In the genomic region with DNA sequence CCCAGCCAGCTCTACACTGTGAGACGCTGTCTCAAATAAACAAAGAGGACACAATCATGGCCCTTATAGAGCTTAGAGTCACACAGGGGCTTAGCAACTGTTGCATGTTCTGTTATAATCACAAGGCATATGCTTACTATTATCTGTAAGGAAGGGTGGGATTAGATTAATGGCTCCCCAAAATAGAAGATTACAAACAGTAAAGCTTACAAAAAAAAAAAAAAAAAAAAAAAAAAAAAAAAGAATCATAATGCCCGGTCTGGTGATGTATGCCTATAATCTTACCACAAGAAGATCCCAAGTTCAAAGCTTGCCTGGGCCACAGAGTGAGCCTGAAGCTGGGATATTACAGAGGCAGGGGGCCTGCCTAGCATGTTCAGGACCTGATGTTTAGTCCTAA, we compare ENCODE assay signal across 14 mouse cellular contexts. TPM values are rescaled to one million over a fixed set of nuclear protein-coding genes. Genes with fewer than 3 reads are reported as not detected.
DNase-seq lines count a peak whose midpoint lies in the region; ATAC-seq lines count a peak whose summit lies in the region.
"Had no signal": no experiment of that assay in that cellular context is flagged by ENCODE, and none has a peak within 500 bp of the region (broad histone marks: within the 10 kb centered on the region; RNA-seq: fewer than 3 reads in every experiment).

No protein-coding gene starts in this region.

- no peak overlapping the region for H3K4me3 ChIP-seq in heart, embryonic 14.5 days (ENCODE audit: control insufficient read depth in 1 of 2, insufficient read depth in 1 of 2, low read depth in 1 of 2, low read length in 2 of 2)
- H3K4me3 ChIP-seq in liver, embryonic 15.5 days (replicated peaks): no peak overlapping the region
- no peak overlapping the region for H3K4me3 ChIP-seq in liver, embryonic 12.5 days
- no peak overlapping the region for H3K4me3 ChIP-seq in brown adipose tissue, adult 24 weeks (ENCODE audit: insufficient read depth, low read depth, low read length)
- no peak overlapping the region for H3K4me3 ChIP-seq in neural tube, embryonic 14.5 days (ENCODE audit: low read depth, low read length)

- H3K4me2 ChIP-seq in heart, embryonic 14.5 days (ENCODE audit: low read length): no peak overlapping the region
- no peak overlapping the region for H3K4me2 ChIP-seq in liver, embryonic 15.5 days
- H3K4me2 ChIP-seq in liver, embryonic 12.5 days: no peak overlapping the region
- H3K4me2 ChIP-seq in neural tube, embryonic 14.5 days (ENCODE audit: low read depth, low read length): no peak overlapping the region

- H3K36me3 ChIP-seq in heart, embryonic 14.5 days (ENCODE audit: control insufficient read depth, insufficient read depth, low read length): no peaks in the 10 kb centered on the region
- H3K36me3 ChIP-seq in liver, embryonic 15.5 days (replicated peaks): no peaks in the 10 kb centered on the region
- H3K36me3 ChIP-seq in liver, embryonic 12.5 days: no peaks in the 10 kb centered on the region
- H3K36me3 ChIP-seq in neural tube, embryonic 14.5 days (ENCODE audit: control insufficient read depth, insufficient read depth, low read length): no peaks in the 10 kb centered on the region

- H3K9me3 ChIP-seq in heart, embryonic 14.5 days (ENCODE audit: control insufficient read depth, low read length): no peaks in the 10 kb centered on the region
- H3K9me3 ChIP-seq in liver, embryonic 15.5 days (replicated peaks): no peaks in the 10 kb centered on the region
- no peaks in the 10 kb centered on the region for H3K9me3 ChIP-seq in liver, embryonic 12.5 days (replicated peaks)
- H3K9me3 ChIP-seq in neural tube, embryonic 14.5 days (ENCODE audit: control insufficient read depth, low read length): no peaks in the 10 kb centered on the region

- no peak for ATAC-seq in heart, embryonic 14.5 days (ENCODE audit: insufficient number of reproducible peaks, insufficient read depth, low FRiP score, low read depth)
- no peak for ATAC-seq in liver, embryonic 15.5 days (ENCODE audit: insufficient read depth)
- ATAC-seq in liver, embryonic 12.5 days: no peak
- no peak for ATAC-seq in neural tube, embryonic 14.5 days (ENCODE audit: low read depth)

- WGBS in heart, embryonic 14.5 days: 60% methylated on average over 2 of the region's 2 CpGs
- WGBS in liver, embryonic 15.5 days (ENCODE audit: insufficient replicate concordance): 40% methylated on average over 2 of the region's 2 CpGs
- 67% methylated on average over 2 of the region's 2 CpGs for WGBS in liver, embryonic 12.5 days (ENCODE audit: insufficient replicate concordance)
- 73% methylated on average over 2 of the region's 2 CpGs for WGBS in neural tube, embryonic 14.5 days

- no peak overlapping the region for H3K9ac ChIP-seq in heart, embryonic 14.5 days (ENCODE audit: low read length)
- H3K9ac ChIP-seq in liver, embryonic 15.5 days: no peak overlapping the region
- H3K9ac ChIP-seq in liver, embryonic 12.5 days: no peak overlapping the region
- no peak overlapping the region for H3K9ac ChIP-seq in neural tube, embryonic 14.5 days (replicated peaks; ENCODE audit: low read depth, low read length)

- DNase-seq in heart, postnatal 36 days: no peak
- no peak for DNase-seq in Muller cell, postnatal 12 days (ENCODE audit: inconsistent ontology term)
- DNase-seq in adipocyte (ENCODE audit: low spot score): no peak
- DNase-seq: adrenal gland, postnatal 25 days; cerebellum, adult 18-20 months had no signal

- intact Hi-C loops in heart, postnatal 36 days (cut with DNase I): no loop called here

- peaks cover 0 to 11% of the 10 kb centered on the region in 2 experiments; a peak in 2 of 4 replicates for H3K4me1 ChIP-seq in heart, embryonic 14.5 days (ENCODE audit: control insufficient read depth in 2 of 2, insufficient read depth in 2 of 2, low read length in 2 of 2)
- peaks cover 56% of the 10 kb centered on the region for H3K4me1 ChIP-seq in liver, embryonic 15.5 days (replicated peaks)
- H3K4me1 ChIP-seq in liver, embryonic 12.5 days: peaks cover 41% of the 10 kb centered on the region
- H3K4me1 ChIP-seq in brown adipose tissue, adult 24 weeks (ENCODE audit: control insufficient read depth, insufficient read depth, insufficient read length, low read length): peaks cover 3% of the 10 kb centered on the region; the same call in 1 of the 2 replicates
- no peaks in the 10 kb centered on the region for H3K4me1 ChIP-seq in neural tube, embryonic 14.5 days (ENCODE audit: control insufficient read depth, insufficient read depth, low read length)

- peak overlapping the region; percentile 12 to 73; a peak in 2 of 4 replicates for H3K27ac ChIP-seq in heart, embryonic 14.5 days (replicated peaks in 1 of 2; ENCODE audit: control insufficient read depth in 1 of 2, insufficient read depth in 1 of 2, low read depth in 2 of 2, low read length in 2 of 2)
- H3K27ac ChIP-seq in liver, embryonic 15.5 days (replicated peaks): 0 out of 2 replicates have a peak overlapping the region, but pooled peaks have one; percentile 33
- H3K27ac ChIP-seq in liver, embryonic 12.5 days: no peak overlapping the region
- peak overlapping the region; percentile 68 for H3K27ac ChIP-seq in brown adipose tissue, adult 24 weeks (replicated peaks; ENCODE audit: low read depth, low read length)
- H3K27ac ChIP-seq in neural tube, embryonic 14.5 days (ENCODE audit: low read depth, low read length): peak overlapping the region; percentile 39
- H3K27ac ChIP-seq: kidney, postnatal 0 days had no signal

- H3K27me3 ChIP-seq in heart, embryonic 14.5 days (ENCODE audit: control insufficient read depth, insufficient read depth, low read length): peaks cover 5% of the 10 kb centered on the region; the same call in 1 of the 2 replicates
- H3K27me3 ChIP-seq in liver, embryonic 15.5 days: no peaks in the 10 kb centered on the region
- no peaks in the 10 kb centered on the region for H3K27me3 ChIP-seq in liver, embryonic 12.5 days (replicated peaks)
- H3K27me3 ChIP-seq in neural tube, embryonic 14.5 days (ENCODE audit: control insufficient read depth, insufficient read depth, low read length): no peaks in the 10 kb centered on the region

RNA-seq across cellular contexts. Expression of a gene that starts 10.2 kb away (rescaled TPM):
- 53.1 and 54.7 TPM in 2 replicates for polyA plus RNA-seq in heart, embryonic 14.5 days (2014; fragmentation: Nextera tagmentation; extraction: Ambion mirVana)
- total RNA-seq in heart, postnatal 36 days (2021): 10 to 100 TPM; 15.9 to 16.6 TPM
- polyA plus RNA-seq in liver, embryonic 15.5 days (2015; fragmentation: Nextera tagmentation; extraction: Ambion mirVana): 20.9 and 23.2 TPM in 2 replicates
- 34.2 and 36.4 TPM in 2 replicates for polyA plus RNA-seq in liver, embryonic 12.5 days (2016; fragmentation: Nextera tagmentation; extraction: Ambion mirVana)
- polyA plus RNA-seq in brown adipose tissue, adult 24 weeks (2012; ENCODE audit: insufficient read depth, insufficient read length, missing spikeins): 10.1 TPM in 2 replicates
- polyA plus RNA-seq in neural tube, embryonic 14.5 days (2014; fragmentation: Nextera tagmentation; extraction: Ambion mirVana): 62.1 and 65.4 TPM in 2 replicates

RNA-seq across cellular contexts. Expression of a gene that starts 22.0 kb away (rescaled TPM):
- 6.4 and 7.4 TPM in 2 replicates for polyA plus RNA-seq in heart, embryonic 14.5 days (2014; fragmentation: Nextera tagmentation; extraction: Ambion mirVana)
- 10 to 100 TPM; 14.9 to 15.3 TPM for total RNA-seq in heart, postnatal 36 days (2021)
- polyA plus RNA-seq in liver, embryonic 15.5 days (2015; fragmentation: Nextera tagmentation; extraction: Ambion mirVana): 2.6 and 2.9 TPM in 2 replicates
- 4.8 and 5.2 TPM in 2 replicates for polyA plus RNA-seq in liver, embryonic 12.5 days (2016; fragmentation: Nextera tagmentation; extraction: Ambion mirVana)
- polyA plus RNA-seq in brown adipose tissue, adult 24 weeks (2012; ENCODE audit: insufficient read depth, insufficient read length, missing spikeins): 5.3 and 9.8 TPM in 2 replicates
- polyA plus RNA-seq in neural tube, embryonic 14.5 days (2014; fragmentation: Nextera tagmentation; extraction: Ambion mirVana): 10.8 and 11.5 TPM in 2 replicates

RNA-seq across cellular contexts. Expression of a gene that starts 29.9 kb away (rescaled TPM):
- polyA plus RNA-seq in heart, embryonic 14.5 days (2014; fragmentation: Nextera tagmentation; extraction: Ambion mirVana): not detected in 2 replicates
- not detected for total RNA-seq in heart, postnatal 36 days (2021)
- polyA plus RNA-seq in liver, embryonic 15.5 days (2015; fragmentation: Nextera tagmentation; extraction: Ambion mirVana): not detected in 2 replicates
- not detected in 2 replicates for polyA plus RNA-seq in liver, embryonic 12.5 days (2016; fragmentation: Nextera tagmentation; extraction: Ambion mirVana)
- not detected in 2 replicates for polyA plus RNA-seq in brown adipose tissue, adult 24 weeks (2012; ENCODE audit: insufficient read depth, insufficient read length, missing spikeins)
- not detected in 2 replicates for polyA plus RNA-seq in neural tube, embryonic 14.5 days (2014; fragmentation: Nextera tagmentation; extraction: Ambion mirVana)
- total RNA-seq: adrenal gland, postnatal 25 days; layer of hippocampus, postnatal 14 days had no signal
- polyA plus RNA-seq: limb, embryonic 11.5 days; urinary bladder, adult 2 months had no signal
